Comparison of ENCODE assay signal across 13 mouse cellular contexts in genomic region chr2:45219851-45220250, GRCm38 (mm10).
"Had no signal": no experiment of that assay in that cellular context is flagged by ENCODE, and none has a peak within 500 bp of the region (broad histone marks: within the 10 kb centered on the region; RNA-seq: fewer than 3 reads in every experiment).

No protein-coding gene starts in this region.

- DNase-seq: kidney, adult 2 months; kidney, postnatal 14 days; left cerebral cortex, postnatal 4 days; lung, postnatal 4 days; midbrain, embryonic 14.5 days; right cerebral cortex, postnatal 14 days had no signal

- H3K4me3 ChIP-seq: kidney, embryonic 15.5 days; limb, embryonic 13.5 days; midbrain, embryonic 10.5 days; neural tube, embryonic 13.5 days had no signal

- H3K36me3 ChIP-seq: kidney, embryonic 15.5 days; limb, embryonic 13.5 days; midbrain, embryonic 10.5 days; neural tube, embryonic 13.5 days had no signal

- H3K9ac ChIP-seq: kidney, embryonic 15.5 days; limb, embryonic 13.5 days; liver, embryonic 14.5 days; neural tube, embryonic 13.5 days had no signal

- H3K4me2 ChIP-seq: kidney, embryonic 15.5 days; limb, embryonic 13.5 days; neural tube, embryonic 13.5 days had no signal

- H3K27me3 ChIP-seq: kidney, embryonic 15.5 days; neural tube, embryonic 13.5 days had no signal

- H3K27ac ChIP-seq: kidney, embryonic 15.5 days; limb, embryonic 13.5 days; liver, embryonic 14.5 days; midbrain, embryonic 10.5 days; neural tube, embryonic 13.5 days; stomach, postnatal 0 days had no signal

- H3K9me3 ChIP-seq: kidney, embryonic 15.5 days; limb, embryonic 13.5 days; midbrain, embryonic 10.5 days; neural tube, embryonic 13.5 days had no signal

- ATAC-seq: intestine, embryonic 16.5 days had no signal
